Comparison of ENCODE assay signal across 8 mouse cellular contexts in the genomic region with DNA sequence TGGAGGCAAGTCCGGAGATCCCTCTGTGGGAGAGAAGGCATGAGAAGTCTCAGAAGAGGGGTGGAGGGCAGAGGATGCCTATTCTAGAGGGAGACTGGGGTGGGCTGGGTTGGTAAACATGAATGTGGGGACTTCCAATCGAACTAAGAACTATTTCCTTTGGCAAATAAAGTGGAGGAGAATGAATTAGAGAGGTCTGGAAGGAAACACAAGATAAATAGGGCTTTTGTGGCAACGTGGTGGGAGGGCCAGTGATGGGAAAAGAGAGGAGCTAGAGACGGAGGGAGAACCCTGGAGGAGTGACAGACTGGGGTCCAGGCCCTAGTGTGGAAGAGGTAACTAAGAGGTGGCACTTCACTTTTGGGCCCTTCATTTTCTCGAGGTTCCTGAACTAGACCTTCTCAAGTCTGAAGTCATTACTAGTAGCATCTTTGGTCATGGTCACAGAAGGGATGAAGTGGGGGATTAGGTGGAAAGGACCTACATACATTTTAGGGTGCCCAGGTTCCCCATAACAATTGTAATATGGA. TPM values are rescaled to one million over a fixed set of nuclear protein-coding genes. Genes with fewer than 3 reads are reported as not detected.
DNase-seq lines count a peak whose midpoint lies in the region; ATAC-seq and TF ChIP-seq lines count a peak whose summit lies in the region.

No protein-coding gene starts in this region.

- ATAC-seq in lung, embryonic 16.5 days (ENCODE audit: low read depth) = no peak
- no peak for ATAC-seq in intestine, postnatal 0 days
- ATAC-seq in neural tube, embryonic 15.5 days (ENCODE audit: low FRiP score) = no peak

- H3K4me3 ChIP-seq in lung, embryonic 16.5 days (ENCODE audit: low read length) = peak overlapping the region; percentile 75
- H3K4me3 ChIP-seq in embryonic fibroblast, embryonic 13.5 days (ENCODE audit: insufficient read depth, low read length) = peak overlapping the region; percentile 53
- H3K4me3 ChIP-seq in intestine, postnatal 0 days (ENCODE audit: low read depth, low read length) = peak overlapping the region; percentile 85
- H3K4me3 ChIP-seq in neural tube, embryonic 15.5 days (replicated peaks) = peak overlapping the region; percentile 74

- peak overlapping the region; percentile 97 for H3K27ac ChIP-seq in lung, embryonic 16.5 days (ENCODE audit: low read length)
- peak overlapping the region; percentile 99 for H3K27ac ChIP-seq in embryonic fibroblast, embryonic 13.5 days (ENCODE audit: insufficient read depth, low read length)
- peak overlapping the region; percentile 50; the same call in 1 of the 2 replicates for H3K27ac ChIP-seq in intestine, postnatal 0 days (ENCODE audit: low read depth, low read length)
- peak overlapping the region; percentile 98 for H3K27ac ChIP-seq in neural tube, embryonic 15.5 days (replicated peaks)

- TF ChIP-seq CTCF in embryonic fibroblast, embryonic 13.5 days (IDR thresholded peaks at IDR 0.05; ENCODE audit: borderline replicate concordance, insufficient read depth, low read length) = no peak
- no peak for TF ChIP-seq CTCF in intestine, postnatal 0 days (IDR thresholded peaks at IDR 0.05; ENCODE audit: low read depth)

- H3K4me2 ChIP-seq in lung, embryonic 16.5 days (ENCODE audit: low read depth, low read length) = peak overlapping the region; percentile 53
- peak overlapping the region; percentile 83 for H3K4me2 ChIP-seq in intestine, postnatal 0 days (replicated peaks; ENCODE audit: low read depth)
- peak overlapping the region; percentile 90 for H3K4me2 ChIP-seq in neural tube, embryonic 15.5 days

- no peak for DNase-seq in lung, postnatal 14 days
- DNase-seq in thymus, postnatal 10 days (ENCODE audit: low spot score in 2 of 2) = no peak
- DNase-seq in urinary bladder, postnatal 25 days (ENCODE audit: low spot score) = no peak
- no peak for DNase-seq in layer of hippocampus, adult 11-12 months (ENCODE audit: low spot score)

- H3K27me3 ChIP-seq in lung, embryonic 16.5 days (ENCODE audit: control insufficient read depth, insufficient read depth, low read depth, low read length) = no peaks in the 10 kb centered on the region
- H3K27me3 ChIP-seq in intestine, postnatal 0 days (replicated peaks; ENCODE audit: control insufficient read depth, insufficient read depth, low read length) = no peaks in the 10 kb centered on the region
- no peaks in the 10 kb centered on the region for H3K27me3 ChIP-seq in neural tube, embryonic 15.5 days (replicated peaks)

- 0 out of 2 replicates have a peak, but pooled peaks have one; percentile 4 for TF ChIP-seq POLR2A in embryonic fibroblast, embryonic 13.5 days (IDR thresholded peaks at IDR 0.05; ENCODE audit: low read depth, low read length)

- H3K9ac ChIP-seq in lung, embryonic 16.5 days (ENCODE audit: low read length) = peak overlapping the region; percentile 92
- H3K9ac ChIP-seq in intestine, postnatal 0 days (ENCODE audit: low read depth, low read length) = peak overlapping the region; percentile 95
- peak overlapping the region; percentile 95 for H3K9ac ChIP-seq in neural tube, embryonic 15.5 days (replicated peaks)

- H3K9me3 ChIP-seq in lung, embryonic 16.5 days (ENCODE audit: control insufficient read depth, low read length) = no peaks in the 10 kb centered on the region
- H3K9me3 ChIP-seq in intestine, postnatal 0 days (ENCODE audit: control insufficient read depth) = no peaks in the 10 kb centered on the region
- no peaks in the 10 kb centered on the region for H3K9me3 ChIP-seq in neural tube, embryonic 15.5 days (replicated peaks)

- 2% methylated on average over 5 of the region's 5 CpGs for WGBS in lung, embryonic 16.5 days
- WGBS in intestine, postnatal 0 days = 36% methylated on average over 5 of the region's 5 CpGs
- WGBS in neural tube, embryonic 15.5 days = 8% methylated on average over 5 of the region's 5 CpGs

- no peaks in the 10 kb centered on the region for H3K36me3 ChIP-seq in lung, embryonic 16.5 days (ENCODE audit: control insufficient read depth, insufficient read depth, low read length)
- no peaks in the 10 kb centered on the region for H3K36me3 ChIP-seq in intestine, postnatal 0 days (ENCODE audit: control insufficient read depth, insufficient read depth)
- 0 out of 2 replicates have a peak, but pooled peaks cover 7% of the 10 kb centered on the region for H3K36me3 ChIP-seq in neural tube, embryonic 15.5 days

- H3K4me1 ChIP-seq in lung, embryonic 16.5 days (replicated peaks; ENCODE audit: control insufficient read depth, insufficient read depth, low read length) = peaks cover 39% of the 10 kb centered on the region
- H3K4me1 ChIP-seq in embryonic fibroblast, embryonic 13.5 days (ENCODE audit: control insufficient read depth, insufficient read depth, low read length) = peaks cover 9% of the 10 kb centered on the region
- H3K4me1 ChIP-seq in intestine, postnatal 0 days (replicated peaks; ENCODE audit: control insufficient read depth, insufficient read depth, low read length) = no peaks in the 10 kb centered on the region
- H3K4me1 ChIP-seq in neural tube, embryonic 15.5 days = peaks cover 55% of the 10 kb centered on the region

RNA-seq across cellular contexts. Expression of gene Atn1, which starts 1.1 kb away (rescaled TPM):
- 14.0 and 14.7 TPM in 2 replicates for polyA plus RNA-seq in lung, embryonic 16.5 days (2015; fragmentation: Nextera tagmentation; extraction: Ambion mirVana)
- 75.9 and 77.3 TPM in 2 replicates for polyA plus RNA-seq in embryonic fibroblast, embryonic 13.5 days (2011; ENCODE audit: insufficient read length, low read depth, missing spikeins)
- 7.6 and 8.4 TPM in 2 replicates for polyA plus RNA-seq in intestine, postnatal 0 days (2015; fragmentation: Nextera tagmentation; extraction: Ambion mirVana)
- polyA plus RNA-seq in neural tube, embryonic 15.5 days (2015; fragmentation: Nextera tagmentation; extraction: Ambion mirVana) = 23.1 and 24.0 TPM in 2 replicates

RNA-seq across cellular contexts. Expression of gene Gm45234, which starts 1.6 kb away (rescaled TPM):
- polyA plus RNA-seq in lung, embryonic 16.5 days (2015; fragmentation: Nextera tagmentation; extraction: Ambion mirVana) = not detected in 2 replicates
- polyA plus RNA-seq in embryonic fibroblast, embryonic 13.5 days (2011; ENCODE audit: insufficient read length, low read depth, missing spikeins) = 0.58 and 0.63 TPM in 2 replicates
- polyA plus RNA-seq in intestine, postnatal 0 days (2015; fragmentation: Nextera tagmentation; extraction: Ambion mirVana) = not detected in 2 replicates
- 0.17 TPM in 1 of 2 replicates, not detected in the other for polyA plus RNA-seq in neural tube, embryonic 15.5 days (2015; fragmentation: Nextera tagmentation; extraction: Ambion mirVana)

RNA-seq across cellular contexts. Expression of gene Eno2, which starts 12.1 kb away (rescaled TPM):
- 3.5 and 4.7 TPM in 2 replicates for polyA plus RNA-seq in lung, embryonic 16.5 days (2015; fragmentation: Nextera tagmentation; extraction: Ambion mirVana)
- polyA plus RNA-seq in embryonic fibroblast, embryonic 13.5 days (2011; ENCODE audit: insufficient read length, low read depth, missing spikeins) = 17.5 and 24.1 TPM in 2 replicates
- polyA plus RNA-seq in intestine, postnatal 0 days (2015; fragmentation: Nextera tagmentation; extraction: Ambion mirVana) = 3.5 and 4.6 TPM in 2 replicates
- 197 and 226 TPM in 2 replicates for polyA plus RNA-seq in neural tube, embryonic 15.5 days (2015; fragmentation: Nextera tagmentation; extraction: Ambion mirVana)

RNA-seq across cellular contexts. Expression of gene Grcc10, which starts 16.2 kb away (rescaled TPM):
- 430 and 446 TPM in 2 replicates for polyA plus RNA-seq in lung, embryonic 16.5 days (2015; fragmentation: Nextera tagmentation; extraction: Ambion mirVana)
- 149 and 157 TPM in 2 replicates for polyA plus RNA-seq in embryonic fibroblast, embryonic 13.5 days (2011; ENCODE audit: insufficient read length, low read depth, missing spikeins)
- polyA plus RNA-seq in intestine, postnatal 0 days (2015; fragmentation: Nextera tagmentation; extraction: Ambion mirVana) = 238 and 259 TPM in 2 replicates
- polyA plus RNA-seq in neural tube, embryonic 15.5 days (2015; fragmentation: Nextera tagmentation; extraction: Ambion mirVana) = 572 and 623 TPM in 2 replicates

RNA-seq across cellular contexts. Expression of gene Ptpn6, which starts 18.9 kb away (rescaled TPM):
- 21.3 and 27.3 TPM in 2 replicates for polyA plus RNA-seq in lung, embryonic 16.5 days (2015; fragmentation: Nextera tagmentation; extraction: Ambion mirVana)
- 0.53 and 4.3 TPM in 2 replicates for polyA plus RNA-seq in embryonic fibroblast, embryonic 13.5 days (2011; ENCODE audit: insufficient read length, low read depth, missing spikeins)
- 17.4 TPM in 2 replicates for polyA plus RNA-seq in intestine, postnatal 0 days (2015; fragmentation: Nextera tagmentation; extraction: Ambion mirVana)
- polyA plus RNA-seq in neural tube, embryonic 15.5 days (2015; fragmentation: Nextera tagmentation; extraction: Ambion mirVana) = 4.8 and 24.7 TPM in 2 replicates
